Mouse (Mus musculus) embryonic facial prominence, embryonic 13.5 days (tissue): ENCODE data around the gene Nagpa. TPM values are rescaled to one million over a fixed set of nuclear protein-coding genes. Genes with fewer than 3 reads are reported as not detected.

Experiments
- ATAC-seq: fragments of 200-750 bp; cut with Nextera tagmentation; 2 replicates; pipeline ENCODE4 v1.8.0; 2017; ENCODE audit warnings: low read depth; ENCODE audit not compliant: insufficient number of reproducible peaks, insufficient read depth, low FRiP score, low TSS enrichment
- H3K27ac ChIP-seq: fragments of 300-500 bp; sonication (generic); 2 replicates; pipeline ENCODE4 v1.5.1; 2015; ENCODE audit warnings: moderate library complexity, mild to moderate bottlenecking, inconsistent platforms
- H3K27me3 ChIP-seq: fragments of 300-500 bp; sonication (generic); 2 replicates; pipeline ENCODE4 v1.6.1; 2015; ENCODE audit warnings: mild to moderate bottlenecking, inconsistent platforms
- H3K36me3 ChIP-seq: fragments of 300-500 bp; sonication (generic); 2 replicates; pipeline ENCODE4 v1.6.1; 2015; ENCODE audit warnings: mild to moderate bottlenecking, inconsistent platforms
- H3K4me1 ChIP-seq: fragments of 300-500 bp; sonication (generic); 2 replicates; pipeline ENCODE4 v1.6.1; 2015; ENCODE audit warnings: inconsistent platforms
- H3K4me2 ChIP-seq: fragments of 300-500 bp; sonication (generic); 2 replicates; pipeline ENCODE4 v1.6.1; 2015; ENCODE audit warnings: moderate library complexity, mild to moderate bottlenecking, inconsistent platforms
- H3K4me3 ChIP-seq: fragments of 300-500 bp; sonication (generic); 2 replicates; pipeline ENCODE4 v1.5.1; 2015; ENCODE audit warnings: mild to moderate bottlenecking, inconsistent platforms
- H3K9ac ChIP-seq: fragments of 300-500 bp; sonication (generic); 2 replicates; pipeline ENCODE4 v1.6.1; 2015; ENCODE audit warnings: mild to moderate bottlenecking, inconsistent platforms
- H3K9me3 ChIP-seq: fragments of 300-500 bp; sonication (generic); 2 replicates; pipeline ENCODE4 v1.6.1; 2016; ENCODE audit warnings: inconsistent platforms
- whole genome bisulfite sequencing: fragments of 180-500 bp; shearing (Covaris S2); methylation state at CpG from one replicate; pipeline ENCODE4 v1.1.7; 2015; ENCODE audit warnings: mixed read lengths; 5-methylcytosine and 5-hydroxymethylcytosine counted together
- polyA plus RNA-seq: library from polyadenylated mRNA; unstranded; fragments of >200 nt; fragmentation: Nextera tagmentation; extraction: Ambion mirVana; gene quantifications from 2 replicates; pipeline ENCODE4 v1.2.1, GENCODE M21; 2015

Gene Nagpa
- polyA plus RNA-seq, 1 experiment from 2014 or later, result 16.7 TPM

GRCm38 (mm10) chr16:5222140-5222539 is 18.3 kb upstream of the Nagpa start, which contains the start of gene AU021092:
TSS of gene AU021092 (minus strand) at chr16:5222299.
- H3K27me3 ChIP-seq, result peaks cover 12% of the 10 kb centered on the region; the same call in 1 of the 2 replicates
- H3K36me3 ChIP-seq, result no peaks in the 10 kb centered on the region
- no peaks in the 10 kb centered on the region for H3K4me1 ChIP-seq
- no peak within 1 kb of the TSS for H3K4me2 ChIP-seq
- WGBS, result 66% methylated on average over 6 of the region's 6 CpGs
- ATAC-seq, result no peak
- no peaks in the 10 kb centered on the region for H3K9me3 ChIP-seq
- H3K27ac ChIP-seq, result no peak within 1 kb of the TSS
- no peak within 1 kb of the TSS for H3K4me3 ChIP-seq
- H3K9ac ChIP-seq, result no peak within 1 kb of the TSS

- H3K27ac ChIP-seq, result no peak overlapping the region
- 71% methylated on average over 4 of the region's 4 CpGs for WGBS
These were observed 17.6 kb upstream of the Nagpa start for GRCm38 (mm10) chr16:5221403-5221802.

GRCm38 (mm10) chr16:5217341-5218133 is 13.7 kb upstream of the Nagpa start:
- Histone ChIP-seq H3K4me2 (no peak overlapping the region), H3K27me3 (peaks cover 10% of the 10 kb centered on the region; the same call in 1 of the 2 replicates), H3K27ac (no peak overlapping the region), H3K36me3 (no peaks in the 10 kb centered on the region), H3K4me3 (no peak overlapping the region), H3K9ac (no peak overlapping the region), H3K4me1 (no peaks in the 10 kb centered on the region), H3K9me3 (no peaks in the 10 kb centered on the region)
- no peak for ATAC-seq
- WGBS, result 70% methylated on average over 5 of the region's 5 CpGs

More at GRCm38 (mm10) chr16:5221403-5221802, 17.6 kb upstream of the Nagpa start:
- ATAC-seq, result no peak
- H3K9ac ChIP-seq, result no peak overlapping the region
- H3K4me1 ChIP-seq, result no peaks in the 10 kb centered on the region
- no peak overlapping the region for H3K4me3 ChIP-seq
- no peaks in the 10 kb centered on the region for H3K9me3 ChIP-seq
- no peak overlapping the region for H3K4me2 ChIP-seq
- H3K36me3 ChIP-seq, result no peaks in the 10 kb centered on the region
- H3K27me3 ChIP-seq, result peaks cover 13% of the 10 kb centered on the region; the same call in 1 of the 2 replicates

- no peak overlapping the region for H3K27ac ChIP-seq
- H3K9me3 ChIP-seq, result no peaks in the 10 kb centered on the region
- H3K4me3 ChIP-seq, result no peak overlapping the region
- no peaks in the 10 kb centered on the region for H3K4me1 ChIP-seq
- peaks cover 10% of the 10 kb centered on the region; the same call in 1 of the 2 replicates for H3K27me3 ChIP-seq
- no peak overlapping the region for H3K4me2 ChIP-seq
- 60% methylated on average over 6 of the region's 6 CpGs for WGBS
- H3K9ac ChIP-seq, result no peak overlapping the region
- ATAC-seq, result no peak
- H3K36me3 ChIP-seq, result no peaks in the 10 kb centered on the region
These were observed 12.9 kb upstream of the Nagpa start for GRCm38 (mm10) chr16:5216686-5217085.

- Histone ChIP-seq H3K9ac (no peak overlapping the region), H3K4me2 (no peak overlapping the region), H3K4me1 (no peaks in the 10 kb centered on the region), H3K27ac (no peak overlapping the region), H3K36me3 (no peaks in the 10 kb centered on the region), H3K27me3 (peaks cover 7% of the 10 kb centered on the region; the same call in 1 of the 2 replicates), H3K4me3 (no peak overlapping the region), H3K9me3 (no peaks in the 10 kb centered on the region)
- 77% methylated on average over 2 of the region's 2 CpGs for WGBS
- ATAC-seq, result no peak
These were observed 10.3 kb upstream of the Nagpa start for GRCm38 (mm10) chr16:5214126-5214525.

GRCm38 (mm10) chr16:5212150-5212549 is 8.3 kb upstream of the Nagpa start:
- Histone ChIP-seq H3K9me3 (no peaks in the 10 kb centered on the region), H3K4me1 (no peaks in the 10 kb centered on the region), H3K36me3 (no peaks in the 10 kb centered on the region), H3K4me2 (no peak overlapping the region), H3K9ac (no peak overlapping the region), H3K27me3 (peaks cover 1% of the 10 kb centered on the region; the same call in 1 of the 2 replicates), H3K4me3 (no peak overlapping the region), H3K27ac (no peak overlapping the region)
- 85% methylated on average over 3 of the region's 3 CpGs for WGBS
- no peak for ATAC-seq

DNA sequence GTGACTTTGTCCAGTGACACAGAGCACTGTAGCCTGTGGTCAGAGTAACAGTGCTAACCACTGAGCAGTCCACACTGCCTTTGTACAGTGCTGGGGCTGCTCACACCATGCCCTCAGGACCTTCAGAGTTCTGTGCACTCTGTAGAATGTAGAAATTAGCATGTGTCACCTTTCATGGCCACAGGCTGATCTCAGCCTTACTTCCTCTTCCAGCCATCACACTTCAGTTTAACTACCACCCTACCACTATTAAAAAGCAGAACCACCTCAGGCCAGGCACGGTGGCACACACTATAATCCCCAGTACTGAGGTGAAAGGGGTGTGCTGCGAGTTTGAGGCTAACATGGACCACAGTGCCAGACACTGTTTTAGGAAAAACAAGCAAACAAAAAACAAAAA is 6.6 kb upstream of the Nagpa start:
- WGBS, result 80% methylated on average over 2 of the region's 2 CpGs
- H3K27ac ChIP-seq, result no peak overlapping the region
- no peak overlapping the region for H3K9ac ChIP-seq
- no peaks in the 10 kb centered on the region for H3K4me1 ChIP-seq
- ATAC-seq, result no peak
- no peak overlapping the region for H3K4me3 ChIP-seq
- no peaks in the 10 kb centered on the region for H3K9me3 ChIP-seq
- no peak overlapping the region for H3K4me2 ChIP-seq
- H3K27me3 ChIP-seq, result peaks cover 8% of the 10 kb centered on the region; the same call in 1 of the 2 replicates
- H3K36me3 ChIP-seq, result no peaks in the 10 kb centered on the region

DNA sequence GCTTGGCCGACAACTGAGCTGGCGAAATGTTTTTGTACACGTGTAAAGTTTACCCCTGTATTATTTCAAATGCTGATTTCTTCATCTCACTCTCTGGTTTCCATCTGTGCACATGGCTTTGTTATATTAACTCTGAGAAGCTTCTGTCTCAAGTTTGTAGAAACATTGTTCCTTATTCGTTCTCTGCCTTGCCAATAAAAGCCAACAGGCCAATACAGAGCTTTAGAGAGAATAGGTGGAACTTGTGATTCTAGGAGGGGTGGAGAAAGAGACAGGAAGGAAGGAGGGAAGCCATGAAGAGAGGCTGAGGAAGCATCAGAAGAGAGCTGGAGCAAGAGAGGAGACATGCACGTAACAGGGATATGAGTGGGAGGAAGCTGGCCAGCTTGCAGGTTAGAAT is 2.2 kb upstream of the Nagpa start:
- 68% methylated on average over 5 of the region's 5 CpGs for WGBS
- no peak overlapping the region for H3K27ac ChIP-seq
- H3K4me3 ChIP-seq, result no peak overlapping the region
- no peak for ATAC-seq
- H3K4me1 ChIP-seq, result peaks cover 11% of the 10 kb centered on the region
- H3K9me3 ChIP-seq, result no peaks in the 10 kb centered on the region
- H3K9ac ChIP-seq, result no peak overlapping the region
- H3K36me3 ChIP-seq, result no peaks in the 10 kb centered on the region
- no peak overlapping the region for H3K4me2 ChIP-seq
- peaks cover 15% of the 10 kb centered on the region for H3K27me3 ChIP-seq

DNA sequence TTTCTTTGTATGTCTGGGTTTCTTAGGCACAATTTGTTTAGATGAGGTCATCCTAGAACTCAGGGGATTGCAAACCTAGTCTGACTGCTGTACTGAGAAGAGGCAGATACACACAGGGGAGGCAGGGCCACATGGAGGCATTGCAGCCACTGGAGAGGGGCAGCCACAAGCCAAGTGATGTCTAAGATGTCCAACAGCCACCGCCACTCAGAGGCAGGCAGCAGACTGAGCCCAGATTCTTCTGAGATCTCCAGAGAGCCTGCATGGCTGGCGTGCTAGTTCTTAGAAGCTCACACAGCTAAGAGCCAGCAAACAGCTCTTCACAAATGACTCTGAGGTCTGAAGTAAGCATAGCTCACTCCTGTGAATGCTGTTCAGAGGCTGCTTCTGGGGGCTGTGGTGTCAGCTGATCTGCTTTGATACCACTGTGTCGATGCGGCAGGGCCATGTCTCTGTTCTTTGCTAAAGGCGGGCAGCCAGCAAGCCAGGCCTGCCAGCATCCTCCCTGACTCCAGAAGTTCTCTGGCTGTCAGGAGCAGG is 1.7 kb upstream of the Nagpa start:
- ATAC-seq, result no peak
- no peak overlapping the region for H3K27ac ChIP-seq
- no peak overlapping the region for H3K4me3 ChIP-seq
- H3K36me3 ChIP-seq, result no peaks in the 10 kb centered on the region
- H3K9me3 ChIP-seq, result no peaks in the 10 kb centered on the region
- no peak overlapping the region for H3K4me2 ChIP-seq
- WGBS, result 81% methylated on average over 5 of the region's 5 CpGs
- H3K4me1 ChIP-seq, result peaks cover 11% of the 10 kb centered on the region
- H3K27me3 ChIP-seq, result peaks cover 15% of the 10 kb centered on the region
- H3K9ac ChIP-seq, result no peak overlapping the region

DNA sequence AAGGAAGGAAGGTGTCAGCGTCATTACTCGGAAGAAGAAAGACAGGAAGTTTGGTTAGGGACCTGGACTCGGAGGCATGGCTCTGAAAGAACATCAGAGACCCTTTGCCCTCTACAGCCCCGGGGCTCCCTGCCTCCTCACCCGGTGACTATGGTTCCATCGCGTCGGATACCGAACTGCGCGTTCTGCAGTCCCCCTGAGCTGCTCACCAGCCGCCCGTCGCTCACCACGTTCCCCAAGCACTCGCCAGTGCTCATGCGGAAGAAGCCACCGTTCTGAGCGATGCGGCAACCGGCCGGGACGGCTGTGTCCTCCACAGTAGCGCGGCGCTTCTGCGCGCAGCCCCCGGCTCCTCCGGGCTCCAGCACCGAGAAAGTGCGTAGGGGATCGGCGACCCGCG is 612 bp downstream of the Nagpa start:
- H3K27ac ChIP-seq, result no peak overlapping the region
- peak overlapping the region; percentile 90 for H3K4me3 ChIP-seq
- peak overlapping the region; percentile 93 for H3K4me2 ChIP-seq
- H3K36me3 ChIP-seq, result peaks cover 19% of the 10 kb centered on the region; the same call in 1 of the 2 replicates
- ATAC-seq, result 0 out of 2 replicates have a peak, but pooled peaks have one; percentile 2
- H3K4me1 ChIP-seq, result peaks cover 11% of the 10 kb centered on the region
- 1% methylated on average over 36 of the region's 36 CpGs for whole genome bisulfite sequencing
- H3K9ac ChIP-seq, result peak overlapping the region; percentile 74
- H3K9me3 ChIP-seq, result no peaks in the 10 kb centered on the region
- H3K27me3 ChIP-seq, result peaks cover 15% of the 10 kb centered on the region

- H3K4me2 ChIP-seq, result peak overlapping the region; percentile 93
- H3K27ac ChIP-seq, result no peak overlapping the region
- H3K4me3 ChIP-seq, result peak overlapping the region; percentile 90
- peaks cover 15% of the 10 kb centered on the region for H3K27me3 ChIP-seq
- H3K9ac ChIP-seq, result no peak overlapping the region
- no peak for ATAC-seq
- 16% methylated on average over 4 of the region's 4 CpGs for WGBS
- H3K9me3 ChIP-seq, result no peaks in the 10 kb centered on the region
- H3K4me1 ChIP-seq, result peaks cover 11% of the 10 kb centered on the region
- peaks cover 21% of the 10 kb centered on the region; the same call in 1 of the 2 replicates for H3K36me3 ChIP-seq
These were observed 1.1 kb downstream of the Nagpa start for GRCm38 (mm10) chr16:5202681-5203080.

- WGBS, result 28% methylated on average over 6 of the region's 6 CpGs
- Histone ChIP-seq H3K27ac (no peak overlapping the region), H3K36me3 (peaks cover 23% of the 10 kb centered on the region; the same call in 1 of the 2 replicates), H3K9me3 (no peaks in the 10 kb centered on the region), H3K27me3 (no peaks in the 10 kb centered on the region), H3K4me2 (no peak overlapping the region), H3K4me1 (no peaks in the 10 kb centered on the region), H3K4me3 (no peak overlapping the region), H3K9ac (no peak overlapping the region)
- no peak for ATAC-seq
These were observed 8.7 kb downstream of the Nagpa start for GRCm38 (mm10) chr16:5195080-5195479.
